Mouse (Mus musculus) midbrain, embryonic 16.5 days (tissue): ENCODE measurements around the gene Smim5. TPM values are rescaled to one million over a fixed set of nuclear protein-coding genes. Genes with fewer than 3 reads are reported as not detected.
A peak's percentile ranks its signal among the peaks of the same experiment; 100 is the strongest.

Experiments used
- ATAC-seq: fragments of 200-750 bp; cut with Nextera tagmentation; 2 replicates; pipeline ENCODE4 v1.8.0; 2017; ENCODE audit warnings: moderate TSS enrichment
- H3K27ac ChIP-seq: fragments of 300-500 bp; sonication (generic); 2 replicates; pipeline ENCODE4 v1.5.1; 2014; ENCODE audit warnings: mild to moderate bottlenecking, low read length, mixed read lengths
- H3K27me3 ChIP-seq: fragments of 300-500 bp; sonication (generic); 2 replicates; pipeline ENCODE4 v1.6.1; 2014; ENCODE audit warnings: low read depth, low read length, mixed read lengths; ENCODE audit not compliant: control insufficient read depth, insufficient read depth
- H3K36me3 ChIP-seq: fragments of 300-500 bp; sonication (generic); 2 replicates; pipeline ENCODE4 v1.6.1; 2014; ENCODE audit warnings: mild to moderate bottlenecking, low read length, moderate library complexity, mixed read lengths; ENCODE audit not compliant: control insufficient read depth, insufficient read depth
- H3K4me1 ChIP-seq: fragments of 300-500 bp; sonication (generic); 2 replicates; pipeline ENCODE4 v1.6.1; 2014; ENCODE audit warnings: mild to moderate bottlenecking, low read length, mixed read lengths; ENCODE audit not compliant: control insufficient read depth, insufficient read depth
- H3K4me2 ChIP-seq: fragments of 300-500 bp; sonication (generic); 2 replicates; pipeline ENCODE4 v1.6.1; 2014; ENCODE audit warnings: mild to moderate bottlenecking, low read length, mixed read lengths
- H3K4me3 ChIP-seq: fragments of 300-500 bp; sonication (generic); 2 replicates; pipeline ENCODE4 v1.5.1; 2014; ENCODE audit warnings: low read depth, mild to moderate bottlenecking, low read length, moderate library complexity, mixed read lengths
- H3K9ac ChIP-seq: fragments of 300-500 bp; sonication (generic); 2 replicates; pipeline ENCODE4 v1.6.1; 2014; ENCODE audit warnings: low read depth, low read length, mixed read lengths
- H3K9me3 ChIP-seq: fragments of 300-500 bp; sonication (generic); replicated peaks from 2 replicates; pipeline ENCODE4 v1.6.1; 2014; ENCODE audit warnings: mild to moderate bottlenecking, low read length, mixed read lengths; ENCODE audit not compliant: control insufficient read depth, poor library complexity, severe bottlenecking
- WGBS: fragments of 180-500 bp; shearing (Covaris S2); extraction: QIAGEN DNeasy Blood & Tissue Kit; methylation state at CpG from one replicate; pipeline ENCODE4 v1.1.7; 2014; 5-methylcytosine and 5-hydroxymethylcytosine counted together
- polyA plus RNA-seq: library from polyadenylated mRNA; unstranded; fragments of >200 nt; fragmentation: Nextera tagmentation; extraction: Ambion mirVana; gene quantifications from 2 replicates; pipeline ENCODE4 v1.2.1, GENCODE M21; 2015

Smim5 gene
- polyA plus RNA-seq, 1 experiment from 2014 or later: 1.5 TPM

GRCm38 (mm10) chr11:115931235-115931634 is 31.5 kb downstream of the Smim5 start:
- H3K4me3 ChIP-seq: no peak overlapping the region
- no peak for ATAC-seq
- H3K27me3 ChIP-seq: no peaks in the 10 kb centered on the region
- 81% methylated on average over 3 of the region's 3 CpGs for WGBS
- no peak overlapping the region for H3K9ac ChIP-seq
- no peak overlapping the region for H3K4me2 ChIP-seq
- no peak overlapping the region for H3K27ac ChIP-seq
- H3K9me3 ChIP-seq: no peaks in the 10 kb centered on the region
- peaks cover 30% of the 10 kb centered on the region for H3K4me1 ChIP-seq
- 0 out of 2 replicates have a peak, but pooled peaks cover 4% of the 10 kb centered on the region for H3K36me3 ChIP-seq

- under 1% methylated on average over 28 of the region's 28 CpGs for WGBS
- peak; percentile 99 for ATAC-seq
- no peaks in the 10 kb centered on the region for H3K9me3 ChIP-seq
These were observed 33.5 kb downstream of the Smim5 start, which contains the start of the genes Sap30bp and Recql5 for GRCm38 (mm10) chr11:115933108-115933746. Gene Sap30bp, plus strand, starts transcription at chr11:115933282. Gene Recql5, minus strand, starts transcription at chr11:115933477.

DNA sequence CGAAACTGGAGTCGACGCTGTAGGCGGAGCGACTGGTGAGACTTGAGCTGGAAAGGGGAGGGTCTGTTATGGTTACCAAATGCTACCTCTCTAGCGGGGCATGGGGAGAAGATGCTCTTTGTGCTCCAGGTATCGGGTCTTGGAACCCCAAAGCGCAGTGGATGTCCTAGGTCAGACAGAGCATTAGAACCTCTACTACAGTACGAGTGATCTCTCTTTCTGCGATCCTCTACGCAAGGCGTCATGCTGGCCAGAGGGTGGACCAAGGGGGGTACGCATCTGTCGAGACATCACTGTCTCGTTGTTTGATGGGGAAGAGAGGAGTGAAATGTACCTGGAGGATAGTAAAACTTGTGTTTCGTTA is 34.0 kb downstream of the Smim5 start:
- peak overlapping the region; percentile 88 for H3K4me3 ChIP-seq
- H3K9ac ChIP-seq: peak overlapping the region; percentile 78
- 1% methylated on average over 16 of the region's 16 CpGs for WGBS
- H3K4me2 ChIP-seq: peak overlapping the region; percentile 96
- peak overlapping the region; percentile 70 for H3K27ac ChIP-seq
- H3K27me3 ChIP-seq: no peaks in the 10 kb centered on the region
- peak; percentile 57 for ATAC-seq
- peaks cover 4% of the 10 kb centered on the region for H3K36me3 ChIP-seq
- no peaks in the 10 kb centered on the region for H3K9me3 ChIP-seq
- peaks cover 30% of the 10 kb centered on the region for H3K4me1 ChIP-seq

More at GRCm38 (mm10) chr11:115933108-115933746, 33.5 kb downstream of the Smim5 start, which contains the start of the genes Sap30bp and Recql5:
- H3K27me3 ChIP-seq: no peaks in the 10 kb centered on the region
- peaks cover 30% of the 10 kb centered on the region for H3K4me1 ChIP-seq
- peak within 1 kb of the TSS; percentile 78 for H3K9ac ChIP-seq
- H3K27ac ChIP-seq: peak within 1 kb of the TSS; percentile 70
- peak within 1 kb of the TSS; percentile 88 for H3K4me3 ChIP-seq
- peaks cover 2% of the 10 kb centered on the region for H3K36me3 ChIP-seq
- H3K4me2 ChIP-seq: peak within 1 kb of the TSS; percentile 96

DNA sequence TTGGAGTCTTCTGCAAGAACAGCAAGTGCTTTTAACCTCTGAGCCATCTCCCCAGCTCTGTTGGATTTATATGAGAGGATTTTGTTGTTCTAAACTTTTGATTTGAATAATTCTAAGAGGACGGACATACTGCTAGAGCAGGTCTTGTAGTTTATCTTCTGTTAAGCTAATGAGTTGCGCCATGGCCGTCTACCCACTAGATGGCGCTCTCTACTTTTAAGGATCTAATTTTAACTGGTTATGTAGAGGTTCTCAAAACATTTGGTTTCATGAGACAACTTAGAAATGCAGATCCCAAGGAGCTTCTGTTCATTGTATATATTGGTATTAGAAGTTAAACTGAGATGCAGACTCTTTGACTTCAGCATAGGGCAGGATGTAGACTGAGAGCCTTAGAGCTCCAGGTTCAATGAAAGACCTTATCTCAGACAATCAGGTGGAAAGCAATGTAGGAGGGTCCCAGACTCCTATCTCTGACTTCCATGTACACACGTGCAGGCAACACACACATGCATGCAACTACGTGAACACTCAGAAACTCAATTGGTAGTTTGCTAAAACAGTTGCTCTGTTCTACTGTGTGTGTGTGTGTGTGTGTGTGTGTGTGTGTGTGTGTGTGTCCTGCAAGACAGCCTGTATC is 40.0 kb downstream of the Smim5 start:
- H3K4me3 ChIP-seq: no peak overlapping the region
- H3K4me1 ChIP-seq: peaks cover 7% of the 10 kb centered on the region
- H3K9ac ChIP-seq: no peak overlapping the region
- H3K27me3 ChIP-seq: no peaks in the 10 kb centered on the region
- no peaks in the 10 kb centered on the region for H3K9me3 ChIP-seq
- no peak overlapping the region for H3K4me2 ChIP-seq
- H3K27ac ChIP-seq: no peak overlapping the region
- 41% methylated on average over 6 of the region's 6 CpGs for WGBS
- peaks cover 12% of the 10 kb centered on the region for H3K36me3 ChIP-seq
- ATAC-seq: no peak

- 94% methylated on average over 7 of the region's 7 CpGs for WGBS
- Histone ChIP-seq H3K4me3 (no peak overlapping the region), H3K36me3 (peaks cover 18% of the 10 kb centered on the region), H3K27me3 (no peaks in the 10 kb centered on the region), H3K27ac (no peak overlapping the region), H3K4me1 (no peaks in the 10 kb centered on the region), H3K9ac (no peak overlapping the region), H3K9me3 (no peaks in the 10 kb centered on the region), H3K4me2 (no peak overlapping the region)
- no peak for ATAC-seq
These were observed 42.2 kb downstream of the Smim5 start for GRCm38 (mm10) chr11:115941980-115942379.

DNA sequence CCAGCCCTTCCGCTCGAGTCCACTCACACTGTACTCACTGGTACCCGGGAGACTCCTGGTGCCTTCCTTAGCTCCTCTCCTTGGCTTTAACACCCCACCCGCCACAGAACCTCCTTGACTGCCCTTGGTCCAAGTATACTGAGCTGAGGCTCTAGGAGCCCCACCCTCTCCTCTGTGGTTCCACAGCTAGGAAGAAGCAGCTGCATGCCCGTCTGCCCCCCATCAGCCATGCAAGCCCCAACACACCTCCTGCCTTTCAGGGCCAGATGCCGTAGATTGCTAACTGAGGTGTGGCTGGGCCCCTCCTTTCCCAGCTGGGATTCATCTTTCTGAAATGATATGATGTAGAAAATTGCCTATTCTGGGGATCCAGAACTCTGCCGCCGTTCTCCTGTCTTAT is 45.5 kb downstream of the Smim5 start:
- no peak for ATAC-seq
- Histone ChIP-seq H3K27me3 (no peaks in the 10 kb centered on the region), H3K27ac (no peak overlapping the region), H3K9ac (no peak overlapping the region), H3K36me3 (peaks cover 18% of the 10 kb centered on the region; the same call in 1 of the 2 replicates), H3K4me2 (no peak overlapping the region), H3K9me3 (no peaks in the 10 kb centered on the region), H3K4me1 (no peaks in the 10 kb centered on the region), H3K4me3 (no peak overlapping the region)
- 88% methylated on average over 8 of the region's 8 CpGs for WGBS

GRCm38 (mm10) chr11:115946221-115946828 is 46.6 kb downstream of the Smim5 start:
- Histone ChIP-seq H3K9ac (no peak overlapping the region), H3K27ac (no peak overlapping the region), H3K36me3 (peaks cover 19% of the 10 kb centered on the region), H3K27me3 (no peaks in the 10 kb centered on the region), H3K9me3 (no peaks in the 10 kb centered on the region), H3K4me3 (no peak overlapping the region), H3K4me2 (no peak overlapping the region), H3K4me1 (no peaks in the 10 kb centered on the region)
- no peak for ATAC-seq
- WGBS: 87% methylated on average over 9 of the region's 9 CpGs

GRCm38 (mm10) chr11:115948316-115948715 is 48.5 kb downstream of the Smim5 start:
- Histone ChIP-seq H3K9ac (no peak overlapping the region), H3K4me3 (no peak overlapping the region), H3K4me1 (no peaks in the 10 kb centered on the region), H3K27me3 (no peaks in the 10 kb centered on the region), H3K36me3 (peaks cover 21% of the 10 kb centered on the region), H3K27ac (no peak overlapping the region), H3K4me2 (no peak overlapping the region), H3K9me3 (no peaks in the 10 kb centered on the region)
- WGBS: 89% methylated on average over 9 of the region's 9 CpGs
- ATAC-seq: no peak

DNA sequence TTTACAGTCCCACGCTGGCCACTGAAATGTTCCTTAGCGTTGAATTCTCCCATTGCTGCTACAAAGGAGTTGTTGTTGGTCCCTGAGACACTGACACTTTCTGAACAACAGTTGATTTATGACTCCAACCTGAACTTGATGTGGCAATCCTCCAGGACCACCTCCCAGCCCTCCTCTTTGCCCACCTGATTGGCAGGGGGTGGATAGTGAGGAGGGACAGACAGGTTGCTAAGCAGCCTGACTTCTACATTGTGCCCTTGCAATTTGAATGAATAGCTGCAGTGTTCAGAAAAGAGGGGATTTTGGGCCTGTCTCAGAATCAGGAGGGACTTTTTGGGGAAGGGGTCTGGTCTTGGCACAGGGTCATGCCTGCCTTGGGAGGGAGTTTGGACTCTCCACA is 51.0 kb downstream of the Smim5 start:
- no peak overlapping the region for H3K4me3 ChIP-seq
- H3K4me2 ChIP-seq: no peak overlapping the region
- H3K27me3 ChIP-seq: no peaks in the 10 kb centered on the region
- H3K27ac ChIP-seq: no peak overlapping the region
- no peaks in the 10 kb centered on the region for H3K9me3 ChIP-seq
- no peak overlapping the region for H3K9ac ChIP-seq
- 89% methylated on average over 2 of the region's 2 CpGs for WGBS
- no peaks in the 10 kb centered on the region for H3K4me1 ChIP-seq
- ATAC-seq: no peak
- peaks cover 19% of the 10 kb centered on the region for H3K36me3 ChIP-seq
